Mouse (Mus musculus) bone marrow macrophage, adult 2 months (primary cell): ENCODE data around the gene Tox2.

ENCODE experiments used
- CTCF ChIP-seq: IDR thresholded peaks from 2 replicates; pipeline ENCODE4 v1.5.1; 2012; ENCODE audit warnings: low read depth, mild to moderate bottlenecking, low read length, moderate library complexity
- POLR2A ChIP-seq: IDR thresholded peaks from 2 replicates; pipeline ENCODE4 v1.6.1; 2012; ENCODE audit warnings: mild to moderate bottlenecking, low read depth, low read length, borderline replicate concordance

- TF ChIP-seq CTCF = no peak
- TF ChIP-seq POLR2A = no peak
These were observed 7.1 kb upstream of the Tox2 start for GRCm38 (mm10) chr2:163195834-163196145.
